Mouse (Mus musculus): ENCODE measurements around the gene Uimc1. TPM values are rescaled to one million over a fixed set of nuclear protein-coding genes. Genes with fewer than 3 reads are reported as not detected.

Uimc1 gene
- total and polyA plus RNA-seq, 3 experiments, result 20.7 to 177 (median 44.5) TPM

- Histone ChIP-seq H3K27me3 (replicated peaks) (no peaks in the 10 kb centered on the region), H3K4me3 (replicated peaks in 1 of 3; ENCODE audit: low read depth in 2 of 3, low read length in 2 of 3, poor library complexity in 1 of 3) (no peak overlapping the region), H3K79me2 (replicated peaks; ENCODE audit: control insufficient read depth, extremely low read depth, insufficient read depth, poor library complexity, severe bottlenecking) (no peaks in the 10 kb centered on the region), H3K36me3 (replicated peaks in 1 of 2; ENCODE audit: control insufficient read depth in 1 of 2, insufficient read depth in 1 of 2, low read length in 1 of 2) (peaks cover 13 to 35% of the 10 kb centered on the region in 2 experiments), H3K9me3 (replicated peaks; ENCODE audit: low read length) (no peaks in the 10 kb centered on the region), H3K4me2 (ENCODE audit: insufficient read depth, low read depth, poor library complexity, severe bottlenecking) (no peak overlapping the region), H3K4me1 (ENCODE audit: control insufficient read depth in 1 of 2, insufficient read depth in 2 of 2) (peaks cover 0 to 14% of the 10 kb centered on the region in 2 experiments; a peak in 2 of 4 replicates), H3K9ac (ENCODE audit: insufficient read depth, low read depth) (no peak overlapping the region), H3K27ac (ENCODE audit: insufficient read depth, low read depth) (no peak overlapping the region)
- DNase-seq (ENCODE audit: extremely low read depth), result peak; percentile 38
- TF ChIP-seq NELFE (IDR thresholded peaks at IDR 0.05; ENCODE audit: low read depth, low read length), result no peak
- peak; percentile 44 to 74; a peak in 3 of 4 replicates for TF ChIP-seq CTCF (conservative IDR thresholded peaks at IDR 0.05 in 1 of 2, IDR thresholded peaks at IDR 0.05 in 1 of 2; ENCODE audit: low read depth in 2 of 2, low read length in 2 of 2)
- TF ChIP-seq IRF4 (IDR thresholded peaks at IDR 0.05; ENCODE audit: low read depth, low read length), result no peak
- peak; percentile 67 for TF ChIP-seq RAD21 (IDR thresholded peaks at IDR 0.05; ENCODE audit: low read depth, low read length)
- TF ChIP-seq RCOR1 (conservative IDR thresholded peaks at IDR 0.05; ENCODE audit: low read depth, low read length), result no peak
- no peak for TF ChIP-seq MYC (IDR thresholded peaks at IDR 0.05; ENCODE audit: low read depth, low read length)
- TF ChIP-seq POLR2A (IDR thresholded peaks at IDR 0.05; ENCODE audit: low read depth, low read length), result no peak
- TF ChIP-seq JUND (conservative IDR thresholded peaks at IDR 0.05; ENCODE audit: low read depth, low read length), result no peak
- TF ChIP-seq SMC3 (IDR thresholded peaks at IDR 0.05; ENCODE audit: low read depth, low read length), result peak; percentile 62
- dilution Hi-C loops (cut with MboI; ENCODE audit: extremely low pct_ligation_motif_present, extremely low pct_unique_long_range_greater_than_20kb, low sequenced_read_pairs), result no loop called here
- in situ Hi-C loops (cut with MboI; ENCODE audit: low pct_ligation_motif_present, low pct_unique_long_range_greater_than_20kb, low sequenced_read_pairs), result no loop called here
Measured at GRCm38 (mm10) chr13:55071322-55071721, 28.8 kb downstream of the Uimc1 start.

GRCm38 (mm10) chr13:55069719-55070118 is 30.4 kb downstream of the Uimc1 start:
- H3K27me3 ChIP-seq (replicated peaks), result no peaks in the 10 kb centered on the region
- TF ChIP-seq CHD2 (IDR thresholded peaks at IDR 0.05; ENCODE audit: low read length) (no peak), MYC (IDR thresholded peaks at IDR 0.05; ENCODE audit: low read depth, low read length) (no peak), IRF4 (IDR thresholded peaks at IDR 0.05; ENCODE audit: low read depth, low read length) (no peak), NRF1 (IDR thresholded peaks at IDR 0.05; ENCODE audit: low read depth, low read length) (no peak), GABPA (IDR thresholded peaks at IDR 0.05; ENCODE audit: insufficient replicate concordance, low read depth, low read length) (no peak), USF1 (IDR thresholded peaks at IDR 0.05; ENCODE audit: low read depth, low read length) (no peak), ZMIZ1 (IDR thresholded peaks at IDR 0.05; ENCODE audit: low read depth, low read length) (no peak), JUN (IDR thresholded peaks at IDR 0.05; ENCODE audit: insufficient read depth, low read depth, low read length) (no peak), RCOR1 (conservative IDR thresholded peaks at IDR 0.05; ENCODE audit: low read depth, low read length) (no peak), ZKSCAN1 (IDR thresholded peaks at IDR 0.05; ENCODE audit: borderline replicate concordance, low read depth, low read length) (no peak), MAFK (IDR thresholded peaks at IDR 0.05; ENCODE audit: insufficient replicate concordance, low read length) (no peak), MXI1 (IDR thresholded peaks at IDR 0.05; ENCODE audit: low read depth, low read length) (no peak), CTCF (conservative IDR thresholded peaks at IDR 0.05 in 1 of 2, IDR thresholded peaks at IDR 0.05 in 1 of 2; ENCODE audit: low read depth in 2 of 2, low read length in 2 of 2) (no peak), UBTF (IDR thresholded peaks at IDR 0.05; ENCODE audit: low read depth, low read length) (no peak), ELF1 (IDR thresholded peaks at IDR 0.05; ENCODE audit: low read depth, low read length) (no peak), ZC3H11A (IDR thresholded peaks at IDR 0.05; ENCODE audit: low read depth, low read length) (no peak), KAT2A (IDR thresholded peaks at IDR 0.05; ENCODE audit: insufficient replicate concordance, low read length) (no peak), HCFC1 (IDR thresholded peaks at IDR 0.05; ENCODE audit: low read depth, low read length) (no peak)
- no peak for DNase-seq (ENCODE audit: extremely low read depth)
- H3K27ac ChIP-seq (ENCODE audit: insufficient read depth, low read depth), result no peak overlapping the region
- no peak overlapping the region for H3K9ac ChIP-seq (ENCODE audit: insufficient read depth, low read depth)
- H3K36me3 ChIP-seq (replicated peaks in 1 of 2; ENCODE audit: control insufficient read depth in 1 of 2, insufficient read depth in 1 of 2, low read length in 1 of 2), result peaks cover 9 to 32% of the 10 kb centered on the region in 2 experiments
- dilution Hi-C loops (cut with MboI; ENCODE audit: extremely low pct_ligation_motif_present, extremely low pct_unique_long_range_greater_than_20kb, low sequenced_read_pairs), result no loop called here
- no peak overlapping the region for H3K4me3 ChIP-seq (replicated peaks in 1 of 3; ENCODE audit: low read depth in 2 of 3, low read length in 2 of 3, poor library complexity in 1 of 3)
- peaks cover 0 to 19% of the 10 kb centered on the region in 2 experiments; a peak in 2 of 4 replicates for H3K4me1 ChIP-seq (ENCODE audit: control insufficient read depth in 1 of 2, insufficient read depth in 2 of 2)
- H3K4me2 ChIP-seq (ENCODE audit: insufficient read depth, low read depth, poor library complexity, severe bottlenecking), result no peak overlapping the region
- H3K9me3 ChIP-seq (replicated peaks; ENCODE audit: low read length), result no peaks in the 10 kb centered on the region
- no peaks in the 10 kb centered on the region for H3K79me2 ChIP-seq (replicated peaks; ENCODE audit: control insufficient read depth, extremely low read depth, insufficient read depth, poor library complexity, severe bottlenecking)
- in situ Hi-C loops (cut with MboI; ENCODE audit: low pct_ligation_motif_present, low pct_unique_long_range_greater_than_20kb, low sequenced_read_pairs), result no loop called here

Measured in CH12.LX (cell line).